Mouse (Mus musculus) heart, postnatal 0 days (tissue): ENCODE results near the gene Slc9a9. TPM values are rescaled to one million over a fixed set of nuclear protein-coding genes. Genes with fewer than 3 reads are reported as not detected.

Experiments used
- ATAC-seq: fragments of 200-750 bp; cut with Nextera tagmentation; 2 replicates; pipeline ENCODE4 v1.8.0; 2017; ENCODE audit warnings: low read depth, moderate number of reproducible peaks, moderate library complexity; ENCODE audit not compliant: insufficient read depth
- DNase-seq: peaks from one replicate; pipeline ENCODE4 v3.0.0-alpha.2; 2016; ENCODE audit warnings: low spot score
- H3K27ac ChIP-seq: fragments of 300-500 bp; sonication (generic); 2 replicates; pipeline ENCODE4 v1.5.1; 2014; ENCODE audit warnings: low read depth, mild to moderate bottlenecking
- H3K27me3 ChIP-seq: fragments of 300-500 bp; sonication (generic); 2 replicates; pipeline ENCODE4 v1.6.1; 2014; ENCODE audit warnings: low read length, mixed read lengths; ENCODE audit not compliant: control insufficient read depth, insufficient read depth
- H3K36me3 ChIP-seq: fragments of 300-500 bp; sonication (generic); replicated peaks from 2 replicates; pipeline ENCODE4 v1.6.1; 2014; ENCODE audit warnings: low read length, mixed read lengths; ENCODE audit not compliant: control insufficient read depth, insufficient read depth
- H3K4me1 ChIP-seq: fragments of 300-500 bp; sonication (generic); 2 replicates; pipeline ENCODE4 v1.6.1; 2014; ENCODE audit warnings: antibody characterized with exemption; ENCODE audit not compliant: control insufficient read depth, insufficient read depth
- H3K4me2 ChIP-seq: fragments of 300-500 bp; sonication (generic); 2 replicates; pipeline ENCODE4 v1.6.1; 2014; ENCODE audit warnings: low read depth, mild to moderate bottlenecking, low read length, moderate library complexity
- H3K4me3 ChIP-seq: fragments of 300-500 bp; sonication (generic); 2 replicates; pipeline ENCODE4 v1.5.1; 2014; ENCODE audit warnings: low read depth, low read length
- H3K9ac ChIP-seq: fragments of 300-500 bp; sonication (generic); replicated peaks from 2 replicates; pipeline ENCODE4 v1.6.1; 2014; ENCODE audit warnings: low read depth, low read length, mixed read lengths
- H3K9me3 ChIP-seq: fragments of 300-500 bp; sonication (generic); replicated peaks from 2 replicates; pipeline ENCODE4 v1.6.1; 2016; ENCODE audit warnings: low read length; ENCODE audit not compliant: control insufficient read depth
- CTCF ChIP-seq: IDR thresholded peaks from 2 replicates; pipeline ENCODE4 v1.5.1; 2016; ENCODE audit warnings: antibody characterized with exemption, control low read depth, low read depth
- EP300 ChIP-seq: IDR thresholded peaks from 2 replicates; pipeline ENCODE4 v1.6.1; 2016; ENCODE audit warnings: antibody characterized with exemption, low read depth
- WGBS: fragments of 180-500 bp; shearing (Covaris S2); extraction: QIAGEN DNeasy Blood & Tissue Kit; methylation state at CpG from one replicate; pipeline ENCODE4 v1.1.7; 2014; 5-methylcytosine and 5-hydroxymethylcytosine counted together
- polyA plus RNA-seq: library from polyadenylated mRNA; unstranded; fragments of >200 nt; fragmentation: Nextera tagmentation; extraction: Ambion mirVana; gene quantifications from 2 replicates; pipeline ENCODE4 v1.2.1, GENCODE M21; 2015
- total RNA-seq: library from RNA; depleted of rRNA; stranded (reverse); fragments of >200 nt; gene quantifications from 2 replicates; pipeline ENCODE4 v1.2.3, GENCODE M21; 2014; ENCODE audit warnings: low replicate concordance

Gene Slc9a9
- total and polyA plus RNA-seq, 2 experiments from 2014 or later = 1.9 to 7.1 TPM

GRCm38 (mm10) chr9:95239900-95240299 lies 570.2 kb downstream of the Slc9a9 start:
- TF ChIP-seq EP300 = no peak
- no peak for TF ChIP-seq CTCF
- no peak for ATAC-seq

DNA sequence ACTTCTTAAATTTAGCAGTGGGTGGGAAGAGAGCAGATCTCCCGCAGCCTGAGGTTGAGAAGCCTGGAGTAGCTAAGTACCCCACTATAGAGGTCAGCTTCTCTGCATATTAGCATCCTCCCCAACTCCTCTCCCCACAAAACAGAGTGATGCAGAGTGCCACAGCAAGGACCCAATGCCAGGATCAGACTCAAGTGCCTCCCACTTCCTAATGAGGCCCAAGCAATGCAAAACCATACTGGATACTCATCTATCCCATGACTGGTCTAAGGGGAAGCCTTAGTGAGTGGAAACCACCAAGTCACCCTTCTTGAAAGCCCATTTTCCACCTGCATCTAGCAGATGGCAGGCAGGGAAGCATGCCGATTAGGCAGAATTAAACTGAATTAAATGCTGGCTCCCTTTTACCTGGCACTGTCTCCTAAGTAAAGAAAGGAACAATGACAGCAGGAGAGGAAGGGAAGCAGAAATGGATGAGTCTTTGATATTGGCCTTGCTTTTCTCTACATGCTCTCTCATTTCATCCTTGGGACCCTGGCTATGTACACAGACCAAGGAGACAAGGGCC lies 573.0 kb downstream of the Slc9a9 start:
- no peak for ATAC-seq
- H3K27ac ChIP-seq = no peak overlapping the region
- H3K36me3 ChIP-seq = no peaks in the 10 kb centered on the region
- H3K4me3 ChIP-seq = no peak overlapping the region
- H3K4me1 ChIP-seq = no peaks in the 10 kb centered on the region
- WGBS = 90% methylated on average over 2 of the region's 2 CpGs
- H3K9ac ChIP-seq = no peak overlapping the region
- DNase-seq = no peak
- H3K9me3 ChIP-seq = no peaks in the 10 kb centered on the region
- TF ChIP-seq EP300 = no peak
- TF ChIP-seq CTCF = no peak
- no peaks in the 10 kb centered on the region for H3K27me3 ChIP-seq
- H3K4me2 ChIP-seq = no peak overlapping the region

More at GRCm38 (mm10) chr9:95239900-95240299, 570.2 kb downstream of the Slc9a9 start:
- H3K4me1 ChIP-seq = no peaks in the 10 kb centered on the region
- no peaks in the 10 kb centered on the region for H3K9me3 ChIP-seq
- no peak overlapping the region for H3K27ac ChIP-seq
- DNase-seq = no peak
- no peak overlapping the region for H3K9ac ChIP-seq
- H3K4me3 ChIP-seq = no peak overlapping the region
- no peaks in the 10 kb centered on the region for H3K36me3 ChIP-seq
- H3K4me2 ChIP-seq = no peak overlapping the region
- no peaks in the 10 kb centered on the region for H3K27me3 ChIP-seq

- Histone ChIP-seq H3K4me3 (no peak overlapping the region), H3K36me3 (no peaks in the 10 kb centered on the region), H3K4me1 (0 out of 2 replicates have a peak, but pooled peaks cover 6% of the 10 kb centered on the region), H3K9ac (no peak overlapping the region), H3K9me3 (no peaks in the 10 kb centered on the region), H3K27ac (no peak overlapping the region), H3K4me2 (no peak overlapping the region), H3K27me3 (no peaks in the 10 kb centered on the region)
- no peak for DNase-seq
- WGBS = 69% methylated on average over 4 of the region's 4 CpGs
- ATAC-seq = no peak
- TF ChIP-seq CTCF = no peak
- no peak for TF ChIP-seq EP300
These were observed 584.5 kb downstream of the Slc9a9 start for GRCm38 (mm10) chr9:95254162-95254561.

- 0 out of 2 replicates have a peak, but pooled peaks cover 6% of the 10 kb centered on the region for H3K4me1 ChIP-seq
- DNase-seq = no peak
- no peak for TF ChIP-seq CTCF
- no peak for TF ChIP-seq EP300
- no peaks in the 10 kb centered on the region for H3K36me3 ChIP-seq
- H3K27ac ChIP-seq = peak overlapping the region; percentile 82; the same call in 1 of the 2 replicates
- no peaks in the 10 kb centered on the region for H3K27me3 ChIP-seq
- no peak for ATAC-seq
- H3K4me2 ChIP-seq = no peak overlapping the region
- no peak overlapping the region for H3K4me3 ChIP-seq
- 68% methylated on average over 6 of the region's 6 CpGs for WGBS
- H3K9me3 ChIP-seq = no peaks in the 10 kb centered on the region
- H3K9ac ChIP-seq = no peak overlapping the region
These were observed 586.1 kb downstream of the Slc9a9 start for GRCm38 (mm10) chr9:95255844-95256243.

DNA sequence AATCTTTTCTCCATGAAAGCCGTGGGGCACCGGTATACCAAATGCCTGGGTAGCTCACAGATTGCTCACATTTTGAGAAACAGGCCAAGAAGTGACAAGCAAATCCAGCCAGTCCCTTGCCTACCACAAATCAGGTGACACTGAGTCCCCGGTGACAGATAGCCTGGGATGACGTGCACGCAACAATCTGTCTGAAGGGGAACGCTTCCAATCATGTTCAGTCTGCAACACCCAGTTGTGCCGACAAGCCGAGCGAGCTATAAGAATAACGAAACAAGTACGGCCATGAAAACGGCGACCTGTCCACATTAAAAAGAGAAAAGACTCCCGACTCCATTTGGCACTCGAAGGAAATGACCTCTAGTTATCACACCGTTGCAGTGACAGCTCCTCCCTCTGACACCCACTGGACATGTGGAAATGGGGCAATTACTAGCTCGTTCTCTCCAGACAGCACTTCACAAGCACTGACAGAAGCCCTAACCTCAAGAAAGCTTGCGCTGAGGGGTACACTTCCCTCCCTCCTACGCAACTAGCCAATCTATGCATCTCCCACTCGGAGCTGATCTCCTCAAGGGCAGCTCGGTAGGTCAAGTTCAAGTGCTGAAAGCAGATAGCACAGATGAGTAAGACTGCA lies 587.1 kb downstream of the Slc9a9 start:
- 25% methylated on average over 21 of the region's 21 CpGs for WGBS
- Histone ChIP-seq H3K4me1 (0 out of 2 replicates have a peak, but pooled peaks cover 6% of the 10 kb centered on the region), H3K4me3 (peak overlapping the region; percentile 23), H3K9ac (no peak overlapping the region), H3K9me3 (no peaks in the 10 kb centered on the region), H3K36me3 (no peaks in the 10 kb centered on the region), H3K27me3 (no peaks in the 10 kb centered on the region), H3K27ac (peak overlapping the region; percentile 82), H3K4me2 (peak overlapping the region; percentile 52)
- DNase-seq (peak; percentile 82), ATAC-seq (peak; percentile 97)
- TF ChIP-seq CTCF (no peak), EP300 (peak; percentile 58; the same call in 1 of the 2 replicates)
